Mouse (Mus musculus): ENCODE measurements at regions not wholly inside any gene's neighbourhood (a gene's known extent, or its start where the extent isn't known, plus 50 kb on each side); places are given as distances from the start of the nearest gene placed in this dataset.

GRCm38 (mm10) chr10:17106831-17107230, 616.2 kb upstream of the Cited2 start:
- TF ChIP-seq CTCF (IDR thresholded peaks at IDR 0.05) (no peak), POLR2A (IDR thresholded peaks at IDR 0.05; ENCODE audit: insufficient read depth, low read depth, low read length) (no peak), EP300 (IDR thresholded peaks at IDR 0.05; ENCODE audit: insufficient read depth, low read depth, low read length) (no peak)

Measured in heart, adult 2 months (tissue).